Mouse (Mus musculus) kidney, adult 2 months (tissue): ENCODE data around the gene Piwil4.

Experiments
- CTCF ChIP-seq: fragments of 200-500 bp; conservative IDR thresholded peaks from 2 replicates; pipeline ENCODE4 v1.5.1; 2011; ENCODE audit warnings: low read depth, mild to moderate bottlenecking, control low read depth, low read length, moderate library complexity, mixed read lengths; ENCODE audit not compliant: insufficient read depth, insufficient read length
- POLR2A ChIP-seq: fragments of 200-500 bp; IDR thresholded peaks from one replicate; pipeline ENCODE4 v1.6.1; 2011; ENCODE audit warnings: low read depth, low read length, control low read depth

- no peak for TF ChIP-seq POLR2A
- TF ChIP-seq CTCF: no peak
Observed at GRCm38 (mm10) chr9:14752001-14752522, 11.5 kb upstream of the Piwil4 start, which contains the start of gene Fut4.
